Mouse (Mus musculus) embryonic facial prominence, embryonic 13.5 days (tissue): ENCODE measurements around the gene Lpin2. TPM values are rescaled to one million over a fixed set of nuclear protein-coding genes. Genes with fewer than 3 reads are reported as not detected.

Experiments
- ATAC-seq: fragments of 200-750 bp; cut with Nextera tagmentation; 2 replicates; pipeline ENCODE4 v1.8.0; 2017; ENCODE audit warnings: low read depth; ENCODE audit not compliant: insufficient number of reproducible peaks, insufficient read depth, low FRiP score, low TSS enrichment
- H3K27ac ChIP-seq: fragments of 300-500 bp; sonication (generic); 2 replicates; pipeline ENCODE4 v1.5.1; 2015; ENCODE audit warnings: moderate library complexity, mild to moderate bottlenecking, inconsistent platforms
- H3K27me3 ChIP-seq: fragments of 300-500 bp; sonication (generic); 2 replicates; pipeline ENCODE4 v1.6.1; 2015; ENCODE audit warnings: mild to moderate bottlenecking, inconsistent platforms
- H3K36me3 ChIP-seq: fragments of 300-500 bp; sonication (generic); 2 replicates; pipeline ENCODE4 v1.6.1; 2015; ENCODE audit warnings: mild to moderate bottlenecking, inconsistent platforms
- H3K4me1 ChIP-seq: fragments of 300-500 bp; sonication (generic); 2 replicates; pipeline ENCODE4 v1.6.1; 2015; ENCODE audit warnings: inconsistent platforms
- H3K4me2 ChIP-seq: fragments of 300-500 bp; sonication (generic); 2 replicates; pipeline ENCODE4 v1.6.1; 2015; ENCODE audit warnings: moderate library complexity, mild to moderate bottlenecking, inconsistent platforms
- H3K4me3 ChIP-seq: fragments of 300-500 bp; sonication (generic); 2 replicates; pipeline ENCODE4 v1.5.1; 2015; ENCODE audit warnings: mild to moderate bottlenecking, inconsistent platforms
- H3K9ac ChIP-seq: fragments of 300-500 bp; sonication (generic); 2 replicates; pipeline ENCODE4 v1.6.1; 2015; ENCODE audit warnings: mild to moderate bottlenecking, inconsistent platforms
- H3K9me3 ChIP-seq: fragments of 300-500 bp; sonication (generic); 2 replicates; pipeline ENCODE4 v1.6.1; 2016; ENCODE audit warnings: inconsistent platforms
- WGBS: fragments of 180-500 bp; shearing (Covaris S2); methylation state at CpG from one replicate; pipeline ENCODE4 v1.1.7; 2015; ENCODE audit warnings: mixed read lengths; 5-methylcytosine and 5-hydroxymethylcytosine counted together
- polyA plus RNA-seq: library from polyadenylated mRNA; unstranded; fragments of >200 nt; fragmentation: Nextera tagmentation; extraction: Ambion mirVana; gene quantifications from 2 replicates; pipeline ENCODE4 v1.2.1, GENCODE M21; 2015

Lpin2 gene
- polyA plus RNA-seq, 1 experiment from 2014 or later: 52.2 TPM

DNA sequence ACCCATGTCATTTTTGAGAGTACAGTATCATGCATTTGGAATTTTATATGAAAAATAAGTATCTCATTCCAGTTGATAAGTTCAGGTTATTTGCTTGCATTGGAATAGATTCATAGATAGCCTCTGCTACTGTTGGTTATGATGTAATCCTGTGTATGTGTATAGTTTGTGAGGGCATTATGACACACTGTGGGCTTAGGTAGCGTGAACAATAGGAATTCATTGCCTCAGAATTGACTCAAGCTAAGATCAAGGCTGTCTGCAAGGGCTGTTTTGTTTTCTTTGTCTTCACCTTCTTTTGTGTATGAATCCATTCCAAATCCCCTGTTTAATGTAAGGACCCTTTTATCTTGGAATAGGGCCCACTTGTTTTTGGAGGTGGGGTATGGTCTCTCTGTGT lies 10.7 kb downstream of the Lpin2 start:
- Histone ChIP-seq H3K36me3 (no peaks in the 10 kb centered on the region), H3K4me3 (no peak overlapping the region), H3K9ac (no peak overlapping the region), H3K4me2 (no peak overlapping the region), H3K27me3 (no peaks in the 10 kb centered on the region), H3K27ac (0 out of 2 replicates have a peak overlapping the region, but pooled peaks have one; percentile 23), H3K9me3 (0 out of 2 replicates have a peak, but pooled peaks cover 8% of the 10 kb centered on the region), H3K4me1 (peaks cover 31% of the 10 kb centered on the region)
- ATAC-seq: no peak
- WGBS: 84% methylated on average over 1 of the region's 1 CpGs

DNA sequence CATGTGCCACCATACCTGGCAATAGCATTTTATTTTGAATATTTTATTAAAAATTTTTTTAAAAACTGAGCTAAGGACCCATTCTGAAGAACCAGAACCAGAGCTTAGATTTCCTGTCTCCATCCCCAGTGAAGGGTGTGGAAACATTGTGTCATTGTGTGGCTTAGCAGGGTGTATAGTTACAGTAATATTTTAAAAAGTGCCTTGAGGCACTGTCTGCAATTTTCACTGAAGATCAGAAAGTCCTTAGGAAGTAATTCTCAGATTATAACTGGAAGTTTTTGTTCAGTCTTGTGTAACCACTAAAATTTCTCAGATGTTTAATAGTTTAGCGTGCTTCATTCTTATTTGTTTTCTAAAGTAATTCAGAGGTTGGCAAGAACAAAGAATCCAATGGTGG lies 11.1 kb downstream of the Lpin2 start:
- H3K9ac ChIP-seq: no peak overlapping the region
- H3K27ac ChIP-seq: peak overlapping the region; percentile 23; the same call in 1 of the 2 replicates
- H3K36me3 ChIP-seq: no peaks in the 10 kb centered on the region
- H3K27me3 ChIP-seq: no peaks in the 10 kb centered on the region
- peaks cover 33% of the 10 kb centered on the region for H3K4me1 ChIP-seq
- WGBS: 34% methylated on average over 1 of the region's 1 CpGs
- H3K4me2 ChIP-seq: no peak overlapping the region
- H3K4me3 ChIP-seq: no peak overlapping the region
- ATAC-seq: no peak
- H3K9me3 ChIP-seq: 0 out of 2 replicates have a peak, but pooled peaks cover 8% of the 10 kb centered on the region

DNA sequence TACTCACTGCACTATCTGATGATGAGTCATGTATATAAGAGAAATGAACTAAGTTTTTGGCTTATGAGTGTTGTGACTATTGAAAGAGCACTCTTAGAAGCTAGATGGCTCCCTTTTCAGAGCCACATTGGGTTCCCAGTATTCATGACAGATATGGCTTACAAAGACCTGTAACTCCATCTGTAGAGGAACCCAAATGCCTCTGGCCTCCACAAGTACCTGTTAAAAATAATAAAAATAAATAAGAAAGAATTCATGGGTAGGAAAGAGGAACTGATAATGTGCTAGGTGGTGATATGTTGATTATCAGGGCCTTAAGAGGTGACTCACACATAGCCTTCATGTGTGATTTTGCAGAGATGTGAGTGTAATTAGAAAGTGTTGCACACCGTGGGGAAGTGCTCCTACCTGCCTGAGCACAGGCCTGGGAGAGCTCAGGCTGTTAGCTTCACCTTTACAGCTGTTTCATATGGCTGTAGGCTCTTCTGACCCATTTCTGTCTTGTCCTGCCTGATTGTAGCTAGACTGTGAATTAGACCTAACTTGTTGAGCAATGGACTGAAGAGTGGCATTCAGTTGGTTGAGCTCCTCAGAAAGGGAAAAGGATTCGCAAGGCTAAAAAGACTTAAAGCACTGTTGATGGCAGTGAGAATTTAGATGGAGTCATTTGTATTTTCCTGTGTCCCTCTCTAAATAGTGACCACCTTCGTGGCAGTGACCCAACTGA lies 12.7 kb downstream of the Lpin2 start:
- Histone ChIP-seq H3K27ac (no peak overlapping the region), H3K4me1 (peaks cover 35% of the 10 kb centered on the region), H3K9me3 (0 out of 2 replicates have a peak, but pooled peaks cover 8% of the 10 kb centered on the region), H3K9ac (no peak overlapping the region), H3K4me3 (no peak overlapping the region), H3K4me2 (peak overlapping the region; percentile 37; the same call in 1 of the 2 replicates), H3K27me3 (no peaks in the 10 kb centered on the region), H3K36me3 (no peaks in the 10 kb centered on the region)
- 83% methylated on average over 3 of the region's 3 CpGs for WGBS
- no peak for ATAC-seq

DNA sequence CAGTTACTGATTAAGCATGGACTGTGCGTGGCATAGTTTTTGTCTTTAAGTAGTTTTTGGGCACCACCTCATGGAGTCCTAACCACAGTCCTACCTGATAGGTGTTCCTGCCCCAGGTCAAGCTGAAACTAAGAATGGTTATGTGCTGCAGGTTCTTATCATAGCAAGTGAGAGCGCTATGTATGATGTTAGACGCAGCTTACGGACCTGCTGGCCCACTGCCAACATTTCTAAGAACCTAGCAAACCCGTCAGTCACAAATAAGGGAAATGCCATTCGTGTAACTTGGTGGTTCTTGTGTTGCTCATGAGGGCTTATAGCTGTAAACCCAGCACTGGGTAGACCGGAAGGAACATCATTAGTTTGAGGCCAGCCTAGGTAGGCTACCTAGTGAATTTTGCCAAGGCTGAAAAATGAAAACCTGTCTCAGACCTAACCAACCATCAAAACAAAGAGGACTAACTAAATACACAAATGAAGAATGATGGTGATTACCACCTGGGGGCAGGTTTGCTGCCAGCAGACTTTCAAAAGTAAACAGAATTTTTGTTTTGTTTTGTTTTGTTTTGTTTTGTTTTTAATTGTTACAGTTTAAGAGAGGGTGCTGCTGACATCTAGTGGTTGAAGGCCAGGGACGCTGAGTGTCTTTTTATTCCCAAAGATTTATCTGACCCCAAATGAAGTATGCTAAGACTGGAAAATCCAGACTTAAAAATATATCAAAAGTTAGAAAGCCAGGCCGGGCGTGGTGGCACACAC lies 13.5 kb downstream of the Lpin2 start:
- Histone ChIP-seq H3K9me3 (0 out of 2 replicates have a peak, but pooled peaks cover 8% of the 10 kb centered on the region), H3K9ac (no peak overlapping the region), H3K36me3 (0 out of 2 replicates have a peak, but pooled peaks cover 3% of the 10 kb centered on the region), H3K4me2 (peak overlapping the region; percentile 37), H3K4me1 (peaks cover 35% of the 10 kb centered on the region), H3K27me3 (no peaks in the 10 kb centered on the region), H3K4me3 (no peak overlapping the region), H3K27ac (no peak overlapping the region)
- 39% methylated on average over 10 of the region's 10 CpGs for WGBS
- no peak for ATAC-seq

DNA sequence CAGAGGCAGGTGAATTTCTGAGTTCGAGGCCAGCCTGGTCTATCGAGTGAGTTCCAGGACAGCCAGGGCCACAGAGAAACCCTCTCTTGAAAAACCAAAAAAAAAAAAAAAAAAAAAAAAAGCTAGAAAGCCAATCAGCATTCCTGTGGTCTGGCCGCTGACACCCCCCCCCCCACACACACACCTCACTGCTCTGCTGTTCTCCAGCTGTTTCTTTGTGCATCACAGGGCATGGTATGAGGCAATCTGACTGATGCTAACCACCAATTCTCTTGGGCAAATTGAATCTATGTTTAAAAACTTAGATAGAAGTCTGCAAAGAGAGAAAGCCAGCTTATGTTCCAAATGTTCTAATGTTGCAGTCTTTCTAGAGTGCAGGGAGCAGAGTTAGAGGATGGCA lies 14.1 kb downstream of the Lpin2 start:
- no peaks in the 10 kb centered on the region for H3K27me3 ChIP-seq
- H3K4me1 ChIP-seq: peaks cover 35% of the 10 kb centered on the region
- H3K9ac ChIP-seq: no peak overlapping the region
- no peak for ATAC-seq
- WGBS: 70% methylated on average over 3 of the region's 3 CpGs
- H3K27ac ChIP-seq: no peak overlapping the region
- no peak overlapping the region for H3K4me2 ChIP-seq
- 0 out of 2 replicates have a peak, but pooled peaks cover 3% of the 10 kb centered on the region for H3K36me3 ChIP-seq
- 0 out of 2 replicates have a peak, but pooled peaks cover 8% of the 10 kb centered on the region for H3K9me3 ChIP-seq
- no peak overlapping the region for H3K4me3 ChIP-seq

DNA sequence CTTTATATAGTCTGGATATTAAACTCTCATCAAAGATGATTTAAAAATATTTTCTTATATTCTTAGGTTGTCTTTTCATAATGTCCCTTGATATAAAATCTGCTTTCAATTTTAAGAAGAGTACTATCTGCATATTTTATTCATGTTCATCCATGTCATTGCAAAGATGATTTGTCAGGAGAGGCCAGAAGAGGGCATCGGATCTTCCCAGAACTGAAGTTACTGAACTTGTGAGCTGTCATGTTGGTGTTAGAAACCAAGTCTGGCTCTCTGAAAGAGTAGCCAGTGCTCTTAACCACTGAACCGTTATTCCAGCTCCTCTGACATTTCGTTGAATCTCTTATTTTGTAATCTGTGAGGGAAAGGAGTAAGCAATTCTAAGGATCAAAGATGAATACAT lies 17.0 kb downstream of the Lpin2 start:
- WGBS: 76% methylated on average over 3 of the region's 3 CpGs
- Histone ChIP-seq H3K9me3 (no peaks in the 10 kb centered on the region), H3K27me3 (no peaks in the 10 kb centered on the region), H3K4me2 (no peak overlapping the region), H3K9ac (no peak overlapping the region), H3K36me3 (0 out of 2 replicates have a peak, but pooled peaks cover 3% of the 10 kb centered on the region), H3K4me3 (no peak overlapping the region), H3K4me1 (peaks cover 28% of the 10 kb centered on the region), H3K27ac (no peak overlapping the region)
- no peak for ATAC-seq

DNA sequence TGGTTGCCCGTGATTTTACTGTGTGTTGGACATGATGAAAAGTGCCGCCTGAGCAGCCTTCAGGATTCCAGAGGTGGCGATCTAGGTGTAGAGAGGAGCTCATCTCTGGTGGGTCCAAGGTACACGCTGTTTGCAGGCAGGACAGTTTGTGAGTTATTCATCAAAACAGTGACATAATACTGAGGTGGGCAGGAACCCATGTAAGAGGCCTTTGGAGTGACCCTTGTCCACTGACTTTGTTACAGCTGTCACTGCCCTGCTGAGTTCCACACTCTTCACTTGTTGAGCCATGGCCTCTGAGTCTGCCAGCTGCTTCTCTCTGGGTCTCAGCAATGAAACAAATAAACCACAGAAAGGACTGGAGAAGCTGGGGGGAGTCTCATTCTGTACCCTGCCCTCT lies 19.8 kb downstream of the Lpin2 start:
- H3K4me1 ChIP-seq: peaks cover 7% of the 10 kb centered on the region; the same call in 1 of the 2 replicates
- H3K27me3 ChIP-seq: no peaks in the 10 kb centered on the region
- no peak overlapping the region for H3K4me2 ChIP-seq
- H3K9ac ChIP-seq: no peak overlapping the region
- H3K36me3 ChIP-seq: 0 out of 2 replicates have a peak, but pooled peaks cover 3% of the 10 kb centered on the region
- ATAC-seq: no peak
- no peak overlapping the region for H3K27ac ChIP-seq
- no peaks in the 10 kb centered on the region for H3K9me3 ChIP-seq
- 85% methylated on average over 4 of the region's 4 CpGs for WGBS
- no peak overlapping the region for H3K4me3 ChIP-seq

DNA sequence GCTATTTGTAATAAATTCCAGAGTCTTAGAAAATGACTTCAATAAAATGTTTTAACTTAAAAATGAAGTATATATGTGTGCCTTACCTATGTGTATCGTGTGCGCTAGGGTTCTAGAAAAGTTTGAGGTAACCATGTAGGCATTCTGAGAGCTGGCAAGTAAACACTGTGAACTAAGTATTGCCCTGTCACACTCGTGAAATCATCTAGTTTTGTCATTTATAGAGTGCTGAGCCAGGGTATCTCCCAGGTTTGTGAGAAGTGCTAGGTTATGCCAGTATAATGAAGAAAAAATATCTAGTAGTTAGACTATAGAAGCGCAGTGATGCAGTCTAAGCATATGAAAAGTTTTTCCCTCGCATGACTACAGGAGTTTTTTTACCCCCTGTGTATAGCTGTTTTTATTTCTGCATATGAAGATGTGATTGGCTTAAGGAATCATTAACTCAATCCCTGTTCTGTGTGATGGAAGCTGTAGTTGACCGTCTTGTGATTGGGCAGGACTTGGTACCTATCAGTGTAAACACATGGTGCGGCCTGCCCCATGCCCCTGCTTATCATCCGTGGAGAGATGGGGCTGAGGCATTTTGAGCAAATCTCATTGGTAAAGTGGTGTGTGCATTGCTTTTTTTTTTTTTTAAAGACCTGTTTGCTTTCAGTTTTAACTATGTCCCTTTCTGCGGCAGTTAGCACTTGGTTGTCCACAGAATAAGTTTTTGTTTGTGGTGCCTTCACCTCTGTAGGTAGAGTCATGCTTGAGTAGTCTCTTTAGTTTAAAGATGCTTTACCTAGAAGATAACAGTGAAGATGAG lies 21.8 kb downstream of the Lpin2 start:
- Histone ChIP-seq H3K36me3 (0 out of 2 replicates have a peak, but pooled peaks cover 6% of the 10 kb centered on the region), H3K9me3 (no peaks in the 10 kb centered on the region), H3K27me3 (no peaks in the 10 kb centered on the region), H3K27ac (no peak overlapping the region), H3K9ac (no peak overlapping the region), H3K4me2 (no peak overlapping the region), H3K4me1 (no peaks in the 10 kb centered on the region), H3K4me3 (no peak overlapping the region)
- no peak for ATAC-seq
- 90% methylated on average over 9 of the region's 9 CpGs for WGBS

DNA sequence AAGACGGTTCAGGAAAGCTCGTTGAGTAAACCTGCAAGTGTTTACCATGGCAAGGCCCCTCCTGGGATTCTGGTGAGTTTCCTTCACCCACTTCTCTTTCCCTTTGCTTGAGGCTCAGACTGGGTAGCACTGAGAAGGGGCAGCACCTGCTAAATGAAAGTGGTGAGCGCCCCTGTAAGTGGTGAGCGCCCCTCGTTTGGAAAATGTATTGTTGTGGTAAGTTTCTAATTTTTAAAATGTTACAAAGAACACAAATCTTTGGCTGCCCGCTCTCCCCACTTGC lies 22.4 kb downstream of the Lpin2 start:
- H3K4me1 ChIP-seq: no peaks in the 10 kb centered on the region
- 83% methylated on average over 6 of the region's 6 CpGs for WGBS
- ATAC-seq: no peak

DNA sequence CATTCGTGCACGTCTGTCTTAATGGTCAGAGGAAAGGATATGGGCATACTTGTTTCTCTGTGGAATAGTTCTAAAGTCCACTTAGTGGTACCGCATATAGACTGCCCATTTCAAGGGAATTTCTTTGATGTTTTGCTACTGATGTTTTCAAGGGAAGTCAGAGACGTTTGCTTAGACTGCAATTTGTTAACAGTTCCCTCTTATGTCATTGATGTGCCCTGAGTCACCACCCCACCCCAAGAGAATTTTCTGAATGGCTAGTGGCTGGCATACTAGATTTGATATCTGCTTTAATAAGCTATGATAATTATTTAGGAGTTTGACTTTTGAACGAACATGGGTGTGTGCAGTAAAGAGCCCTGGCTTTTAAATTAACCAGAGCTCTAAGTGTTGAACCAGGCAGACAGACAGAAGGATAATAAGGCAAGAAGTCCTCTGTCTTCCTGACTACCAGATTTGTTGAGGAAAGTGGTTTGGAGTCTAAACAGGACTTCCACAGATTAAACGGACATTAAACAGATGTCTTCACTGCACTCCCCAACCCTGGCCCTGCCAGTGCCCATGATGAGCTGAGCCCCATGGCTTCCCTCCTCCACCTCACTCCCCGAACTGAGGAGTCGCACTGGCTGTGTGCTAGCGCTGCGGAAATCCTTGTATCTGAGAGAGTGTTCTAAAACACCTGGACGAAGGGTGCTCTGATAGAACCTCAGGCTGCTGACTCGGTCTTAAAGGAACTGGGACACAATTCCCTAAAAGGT lies 24.0 kb downstream of the Lpin2 start:
- Histone ChIP-seq H3K4me2 (no peak overlapping the region), H3K36me3 (0 out of 2 replicates have a peak, but pooled peaks cover 3% of the 10 kb centered on the region), H3K27me3 (no peaks in the 10 kb centered on the region), H3K27ac (no peak overlapping the region), H3K4me3 (no peak overlapping the region), H3K4me1 (peaks cover 8% of the 10 kb centered on the region; the same call in 1 of the 2 replicates), H3K9ac (no peak overlapping the region), H3K9me3 (no peaks in the 10 kb centered on the region)
- no peak for ATAC-seq
- WGBS: 74% methylated on average over 12 of the region's 12 CpGs

More for the DNA sequence above, 22.4 kb downstream of the Lpin2 start:
- H3K9me3 ChIP-seq: no peaks in the 10 kb centered on the region
- H3K27ac ChIP-seq: no peak overlapping the region
- H3K4me3 ChIP-seq: no peak overlapping the region
- 0 out of 2 replicates have a peak, but pooled peaks cover 6% of the 10 kb centered on the region for H3K36me3 ChIP-seq
- H3K4me2 ChIP-seq: no peak overlapping the region
- H3K9ac ChIP-seq: no peak overlapping the region
- no peaks in the 10 kb centered on the region for H3K27me3 ChIP-seq

DNA sequence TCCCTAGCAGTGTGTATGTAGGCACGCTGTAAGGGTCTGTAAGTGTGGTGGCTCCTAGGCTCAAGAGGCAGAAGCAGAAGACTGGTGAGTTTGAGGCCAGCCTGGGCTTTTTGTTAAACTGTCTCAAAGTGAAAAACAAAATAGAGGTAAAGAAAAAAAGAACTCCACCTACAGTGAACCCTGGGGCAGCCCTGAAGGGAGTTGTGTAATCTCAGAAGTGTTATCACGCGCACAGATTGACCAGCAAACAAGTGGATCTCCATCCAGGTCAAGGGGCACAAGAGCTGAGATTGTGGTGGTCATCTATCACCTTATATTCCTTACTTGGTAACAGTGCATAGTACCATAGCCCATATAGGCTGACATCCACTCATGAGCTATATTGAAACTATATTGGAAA lies 24.9 kb downstream of the Lpin2 start:
- Histone ChIP-seq H3K27ac (no peak overlapping the region), H3K9ac (no peak overlapping the region), H3K4me1 (peaks cover 16% of the 10 kb centered on the region), H3K9me3 (no peaks in the 10 kb centered on the region), H3K4me3 (no peak overlapping the region), H3K4me2 (no peak overlapping the region), H3K27me3 (no peaks in the 10 kb centered on the region), H3K36me3 (0 out of 2 replicates have a peak, but pooled peaks cover 3% of the 10 kb centered on the region)
- no peak for ATAC-seq
- WGBS: 97% methylated on average over 3 of the region's 3 CpGs
